Mouse (Mus musculus) monocyte, adult 2 months (primary cell): Measurements from ENCODE around the gene Vmn2r115.
"Not testable (repeated sequence)": the region's sequence is repeated elsewhere in the genome, so short reads cannot be mapped to it uniquely, and the experiment has no call there.

Experiments
- DNase-seq, 2 experiments: peaks; one replicate each; pipeline ENCODE4 v3.0.0; 2022; ENCODE audit warnings: low spot score in 2 of 2, low read depth in 1 of 2

Gene Vmn2r115

DNA sequence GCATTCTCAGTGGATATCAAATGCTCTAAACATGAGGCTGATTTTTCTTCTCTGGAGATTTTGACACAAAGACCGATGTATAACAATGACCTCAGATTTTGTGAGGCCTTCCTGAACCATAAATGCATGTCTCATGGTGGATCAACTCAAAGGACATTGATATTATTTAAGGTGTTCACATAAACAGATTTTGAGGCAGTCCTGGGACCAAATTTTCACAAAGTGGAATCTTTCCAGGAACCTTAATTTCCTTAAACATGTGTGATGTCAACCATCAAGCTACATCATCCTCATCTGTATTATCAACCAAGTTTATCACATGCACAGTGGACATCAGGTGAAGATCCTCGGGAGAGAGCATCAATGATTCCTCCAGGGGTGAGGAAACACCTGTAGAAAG lies at the start of gene Vmn2r115:
TSS of gene Vmn2r115 (plus strand) at position 301 of the 400 bp plus-strand sequence.
- not testable (repeated sequence) for DNase-seq

DNA sequence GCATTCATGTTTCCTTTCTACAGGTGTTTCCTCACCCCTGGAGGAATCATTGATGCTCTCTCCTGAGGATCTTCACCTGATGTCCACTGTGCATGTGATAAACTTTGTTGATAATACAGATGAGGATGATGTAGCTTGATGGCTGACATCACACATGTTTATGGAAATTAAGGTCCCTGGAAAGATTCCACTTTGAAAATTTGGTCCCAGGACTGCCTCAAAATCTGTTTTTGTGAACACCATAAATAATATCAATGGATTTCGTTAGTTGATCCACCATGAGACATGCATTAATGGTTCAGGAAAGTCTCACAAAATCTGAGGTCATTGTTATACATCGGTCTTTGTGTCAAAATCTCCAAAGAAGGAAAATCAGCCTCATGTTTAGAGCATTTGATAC lies 31.1 kb upstream of the Vmn2r115 start, which contains the start of gene Vmn2r114:
TSS of gene Vmn2r114 (minus strand) at position 101 of the 400 bp plus-strand sequence.
- not testable (repeated sequence) for DNase-seq

DNA sequence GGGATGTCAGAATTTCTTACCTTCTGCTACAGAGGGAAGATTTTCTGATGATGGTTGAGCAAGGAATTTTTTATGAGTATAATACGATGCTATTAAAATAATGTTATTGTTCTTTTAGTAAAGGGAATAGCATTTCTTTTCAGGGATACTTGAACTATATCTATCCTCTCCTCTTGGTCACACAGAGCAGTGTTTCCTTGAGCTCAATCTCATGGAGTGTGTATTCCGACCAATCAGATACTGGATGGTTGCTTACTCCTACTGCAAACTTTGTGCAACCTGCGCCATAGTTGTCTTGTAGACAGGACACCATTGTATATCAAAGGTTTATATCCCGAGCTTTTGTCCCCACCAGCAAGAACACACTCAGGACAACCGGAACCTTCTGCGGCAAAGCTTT lies 12.9 kb upstream of the Vmn2r115 start:
- DNase-seq: no peak

DNA sequence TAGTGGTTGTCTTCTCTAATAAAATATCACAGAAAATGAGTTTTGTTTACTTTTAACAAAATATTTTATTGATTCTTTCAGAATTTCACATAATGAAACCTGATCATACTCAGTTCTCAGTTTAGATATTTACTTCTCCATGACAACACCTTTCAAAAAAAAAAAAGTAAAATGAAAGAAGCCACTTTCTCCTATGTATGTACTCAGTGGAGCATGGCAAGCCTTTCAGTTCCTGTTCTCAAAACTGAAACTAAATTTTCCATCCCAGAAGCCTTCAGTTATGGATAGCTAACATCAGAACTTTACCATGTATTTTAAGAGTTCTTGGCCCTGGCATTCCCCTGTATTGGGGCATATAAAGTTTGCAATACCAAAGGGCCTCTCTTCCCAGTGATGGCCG lies 8.1 kb downstream of the Vmn2r115 start:
- no peak for DNase-seq

DNA sequence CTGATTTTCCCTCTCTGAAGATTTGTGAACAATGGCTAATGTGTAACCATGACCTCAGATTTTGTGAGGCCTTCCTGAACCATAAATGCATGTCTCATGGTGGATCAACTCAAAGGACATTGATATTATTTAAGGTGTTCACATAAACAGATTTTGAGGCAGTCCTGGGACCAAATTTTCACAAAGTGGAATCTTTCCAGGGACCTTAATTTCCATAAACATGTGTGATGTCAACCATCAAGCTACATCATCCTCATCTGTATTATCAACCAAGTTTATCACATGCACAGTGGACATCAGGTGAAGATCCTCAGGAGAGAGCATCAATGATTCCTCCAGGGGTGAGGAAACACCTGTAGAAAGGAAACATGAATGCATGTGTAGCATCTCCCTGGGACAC lies 40.8 kb downstream of the Vmn2r115 start, which contains the start of gene Vmn2r116:
TSS of gene Vmn2r116 (plus strand) at position 301 of the 400 bp plus-strand sequence.
- DNase-seq: not testable (repeated sequence)
